Mouse (Mus musculus): ENCODE results near the gene Fam69b.

The Fam69b gene

GRCm38 (mm10) chr2:26657426-26657825 is 29.2 kb downstream of the Fam69b start:
- DNase-seq (ENCODE audit: low read depth in 2 of 2, low spot score in 2 of 2) = no peak

GRCm38 (mm10) chr2:26661143-26661752 is 33.0 kb downstream of the Fam69b start:
- no peak for DNase-seq (ENCODE audit: low read depth in 2 of 2, low spot score in 2 of 2)

DNA sequence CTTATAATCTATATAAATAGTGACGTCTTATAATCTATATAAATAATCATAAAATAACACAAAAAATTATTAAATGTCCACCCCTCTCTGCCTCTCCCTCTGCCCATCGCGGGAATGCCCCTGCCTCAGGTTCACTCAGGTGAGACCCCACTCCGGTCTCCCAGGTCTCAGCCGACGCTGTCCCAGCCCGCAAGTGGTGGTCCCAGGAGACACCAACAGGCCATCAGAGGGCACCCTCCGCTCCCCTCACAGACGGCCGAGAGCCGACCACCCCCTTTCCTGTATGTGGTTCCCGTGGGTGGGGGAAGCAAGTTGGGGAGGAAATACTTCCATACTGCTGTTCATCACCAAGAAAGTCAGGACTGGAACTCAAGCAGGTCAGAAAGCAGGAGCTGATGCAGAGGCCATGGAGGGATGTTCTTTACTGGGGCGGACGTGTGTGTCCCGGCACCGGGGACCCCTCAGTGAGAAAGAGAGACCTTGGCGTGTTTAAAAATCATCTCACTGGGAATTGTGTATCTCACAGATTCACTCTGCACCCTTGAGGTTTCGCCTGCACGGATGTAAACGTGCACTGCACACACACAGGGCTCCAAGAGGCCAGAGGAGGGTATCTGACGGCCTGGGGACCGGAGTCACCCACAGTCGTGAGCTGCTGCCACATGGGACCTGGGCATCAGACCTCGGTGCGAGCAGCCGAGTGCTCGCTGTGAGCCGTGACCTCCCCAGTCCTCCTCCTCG is 33.7 kb downstream of the Fam69b start:
- DNase-seq (ENCODE audit: low read depth in 2 of 2, low spot score in 2 of 2) = no peak

DNA sequence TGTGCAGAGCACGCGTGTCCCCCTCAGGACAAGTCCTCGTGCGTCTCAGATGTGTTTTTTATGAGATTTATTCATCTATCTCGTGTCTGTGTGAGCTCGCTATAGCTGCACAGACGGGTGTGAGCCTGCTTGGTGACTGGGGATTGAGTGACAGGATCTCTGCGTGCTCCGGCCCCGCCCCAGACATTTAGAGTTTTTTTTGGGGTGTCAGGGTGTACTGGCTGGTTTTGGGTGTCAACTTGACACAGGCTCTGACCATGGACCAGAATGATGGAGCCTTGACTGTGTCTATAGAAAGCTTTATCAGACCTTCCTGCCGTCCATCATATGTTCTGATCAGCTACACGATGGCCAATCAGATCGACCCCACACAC is 34.2 kb downstream of the Fam69b start:
- DNase-seq (ENCODE audit: low read depth in 2 of 2, low spot score in 2 of 2) = no peak

DNA sequence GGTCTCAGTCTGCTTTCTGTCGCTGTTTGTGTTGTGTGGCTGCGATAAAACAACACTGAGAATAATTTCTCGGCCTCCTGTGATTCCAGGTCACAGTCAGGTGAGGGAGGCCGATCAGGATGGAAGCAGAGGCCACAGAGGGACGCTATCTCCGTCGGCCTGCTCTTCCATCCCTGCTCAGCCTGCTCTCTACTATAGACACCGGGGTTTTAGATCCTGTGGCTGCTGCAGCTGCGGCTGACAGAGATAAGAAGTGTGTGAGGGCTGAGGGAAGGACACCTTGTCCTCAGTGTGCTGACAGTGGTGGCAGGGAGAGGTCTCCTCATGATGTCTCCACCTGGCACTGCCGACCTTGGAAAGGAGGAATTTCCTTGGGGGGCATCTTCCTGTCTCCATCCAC is 34.9 kb downstream of the Fam69b start:
- no peak for DNase-seq (ENCODE audit: low read depth in 2 of 2, low spot score in 2 of 2)

GRCm38 (mm10) chr2:26663551-26663950 is 35.3 kb downstream of the Fam69b start:
- peak; percentile 59 to 72 for DNase-seq (ENCODE audit: low read depth in 2 of 2, low spot score in 2 of 2)

- DNase-seq (ENCODE audit: low read depth in 2 of 2, low spot score in 2 of 2) = peak; percentile 51 to 55
These were observed 40.5 kb downstream of the Fam69b start for GRCm38 (mm10) chr2:26668746-26669145.

- no peak for DNase-seq (ENCODE audit: low read depth in 2 of 2, low spot score in 2 of 2)
These were observed 42.9 kb downstream of the Fam69b start, which contains the start of gene Lcn4 for GRCm38 (mm10) chr2:26671182-26671581. Gene Lcn4 (minus strand): TSS chr2:26671282.
